Mouse (Mus musculus): ENCODE measurements around the gene Gpatch3. TPM values are rescaled to one million over a fixed set of nuclear protein-coding genes. Genes with fewer than 3 reads are reported as not detected.

Gene Gpatch3
- polyA plus RNA-seq (2014; fragmentation: Nextera tagmentation; extraction: Ambion mirVana), result 8.0 and 8.7 TPM in 2 replicates

- H3K36me3 ChIP-seq (ENCODE audit: insufficient read depth), result peaks cover 8% of the 10 kb centered on the region
- H3K9me3 ChIP-seq (ENCODE audit: low read depth, low read length), result no peaks in the 10 kb centered on the region
- DNase-seq (peak; percentile 97), ATAC-seq (ENCODE audit: insufficient read depth) (peak; percentile 92)
- peak within 1 kb of the TSS; percentile 90 for H3K27ac ChIP-seq (ENCODE audit: low read depth)
- H3K9ac ChIP-seq, result peak within 1 kb of the TSS; percentile 88
- TF ChIP-seq CTCF (IDR thresholded peaks at IDR 0.05; ENCODE audit: low read depth), result peak; percentile 46
- H3K4me3 ChIP-seq (ENCODE audit: low read depth, low read length), result peak within 1 kb of the TSS; percentile 98
- H3K4me2 ChIP-seq, result peak within 1 kb of the TSS; percentile 93
- no peaks in the 10 kb centered on the region for H3K27me3 ChIP-seq (ENCODE audit: insufficient read depth, low read length)
- H3K4me1 ChIP-seq (ENCODE audit: insufficient read depth), result 0 out of 2 replicates have a peak, but pooled peaks cover 3% of the 10 kb centered on the region
- 5% methylated on average over 44 of the region's 44 CpGs for WGBS
These were observed at the start of gene Gpatch3 for GRCm38 (mm10) chr4:133574070-133574842. Gene Gpatch3, plus strand, starts transcription at chr4:133574745.

GRCm38 (mm10) chr4:133527788-133528187 lies 46.8 kb upstream of the Gpatch3 start:
- Histone ChIP-seq H3K4me3 (ENCODE audit: low read depth, low read length) (no peak overlapping the region), H3K9me3 (ENCODE audit: low read depth, low read length) (no peaks in the 10 kb centered on the region), H3K27me3 (ENCODE audit: insufficient read depth, low read length) (no peaks in the 10 kb centered on the region), H3K36me3 (ENCODE audit: insufficient read depth) (peaks cover 53% of the 10 kb centered on the region), H3K4me1 (ENCODE audit: insufficient read depth) (no peaks in the 10 kb centered on the region), H3K27ac (ENCODE audit: low read depth) (no peak overlapping the region), H3K4me2 (no peak overlapping the region), H3K9ac (no peak overlapping the region)
- TF ChIP-seq CTCF (IDR thresholded peaks at IDR 0.05; ENCODE audit: low read depth), result no peak
- no peak for ATAC-seq (ENCODE audit: insufficient read depth)
- DNase-seq, result no peak
- 67% methylated on average over 16 of the region's 16 CpGs for WGBS

GRCm38 (mm10) chr4:133532777-133533176 lies 41.8 kb upstream of the Gpatch3 start:
- H3K4me3 ChIP-seq (ENCODE audit: low read depth, low read length), result no peak overlapping the region
- ATAC-seq (ENCODE audit: insufficient read depth) (no peak), DNase-seq (no peak)
- TF ChIP-seq CTCF (IDR thresholded peaks at IDR 0.05; ENCODE audit: low read depth), result no peak
- no peak overlapping the region for H3K9ac ChIP-seq
- 71% methylated on average over 3 of the region's 3 CpGs for WGBS
- peaks cover 96% of the 10 kb centered on the region for H3K36me3 ChIP-seq (ENCODE audit: insufficient read depth)
- H3K9me3 ChIP-seq (ENCODE audit: low read depth, low read length), result no peaks in the 10 kb centered on the region
- H3K4me1 ChIP-seq (ENCODE audit: insufficient read depth), result no peaks in the 10 kb centered on the region
- no peak overlapping the region for H3K4me2 ChIP-seq
- no peak overlapping the region for H3K27ac ChIP-seq (ENCODE audit: low read depth)
- H3K27me3 ChIP-seq (ENCODE audit: insufficient read depth, low read length), result no peaks in the 10 kb centered on the region

GRCm38 (mm10) chr4:133536081-133536480 lies 38.5 kb upstream of the Gpatch3 start:
- WGBS, result 86% methylated on average over 3 of the region's 3 CpGs
- H3K4me2 ChIP-seq, result no peak overlapping the region
- peaks cover 96% of the 10 kb centered on the region for H3K36me3 ChIP-seq (ENCODE audit: insufficient read depth)
- H3K4me1 ChIP-seq (ENCODE audit: insufficient read depth), result no peaks in the 10 kb centered on the region
- H3K27ac ChIP-seq (ENCODE audit: low read depth), result no peak overlapping the region
- no peak overlapping the region for H3K4me3 ChIP-seq (ENCODE audit: low read depth, low read length)
- no peaks in the 10 kb centered on the region for H3K27me3 ChIP-seq (ENCODE audit: insufficient read depth, low read length)
- ATAC-seq (ENCODE audit: insufficient read depth), result no peak
- H3K9ac ChIP-seq, result no peak overlapping the region
- no peak for DNase-seq
- H3K9me3 ChIP-seq (ENCODE audit: low read depth, low read length), result no peaks in the 10 kb centered on the region
- TF ChIP-seq CTCF (IDR thresholded peaks at IDR 0.05; ENCODE audit: low read depth), result no peak

DNA sequence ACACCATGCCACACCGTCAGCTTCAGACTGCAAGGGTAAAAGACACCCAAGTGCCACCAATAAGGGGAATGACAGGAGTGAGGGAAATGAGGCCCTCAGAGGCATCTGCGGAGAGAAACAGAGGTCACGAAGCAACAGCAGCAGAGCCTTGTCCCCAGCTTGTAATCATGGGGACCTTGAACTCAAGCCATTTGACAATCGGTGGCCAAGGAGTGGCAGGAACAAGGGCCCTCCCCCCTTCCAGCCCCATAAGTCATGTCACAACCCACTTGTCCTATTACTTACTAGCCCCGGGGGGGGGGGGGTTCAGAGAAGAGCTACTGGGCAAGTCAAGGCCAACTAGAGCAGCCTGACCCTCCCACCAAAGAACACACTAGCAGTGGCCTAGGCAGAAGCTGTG lies 37.9 kb upstream of the Gpatch3 start:
- Histone ChIP-seq H3K4me2 (no peak overlapping the region), H3K27ac (ENCODE audit: low read depth) (no peak overlapping the region), H3K9me3 (ENCODE audit: low read depth, low read length) (no peaks in the 10 kb centered on the region), H3K4me1 (ENCODE audit: insufficient read depth) (no peaks in the 10 kb centered on the region), H3K36me3 (ENCODE audit: insufficient read depth) (peaks cover 96% of the 10 kb centered on the region), H3K9ac (no peak overlapping the region), H3K27me3 (ENCODE audit: insufficient read depth, low read length) (no peaks in the 10 kb centered on the region), H3K4me3 (ENCODE audit: low read depth, low read length) (no peak overlapping the region)
- no peak for TF ChIP-seq CTCF (IDR thresholded peaks at IDR 0.05; ENCODE audit: low read depth)
- DNase-seq, result no peak
- WGBS, result 84% methylated on average over 5 of the region's 5 CpGs
- ATAC-seq (ENCODE audit: insufficient read depth), result no peak

- peak within 1 kb of the TSS; percentile 96 for H3K4me2 ChIP-seq
- peak; percentile 98 for DNase-seq
- H3K36me3 ChIP-seq (ENCODE audit: insufficient read depth), result peaks cover 31% of the 10 kb centered on the region
- H3K4me1 ChIP-seq (ENCODE audit: insufficient read depth), result 0 out of 2 replicates have a peak, but pooled peaks cover 5% of the 10 kb centered on the region
- no peak for TF ChIP-seq CTCF (IDR thresholded peaks at IDR 0.05; ENCODE audit: low read depth)
- under 1% methylated on average over 71 of the region's 77 CpGs for WGBS
- peak within 1 kb of the TSS; percentile 87 for H3K9ac ChIP-seq
- no peaks in the 10 kb centered on the region for H3K9me3 ChIP-seq (ENCODE audit: low read depth, low read length)
- peak within 1 kb of the TSS; percentile 65 for H3K27ac ChIP-seq (ENCODE audit: low read depth)
- H3K4me3 ChIP-seq (ENCODE audit: low read depth, low read length), result peak within 1 kb of the TSS; percentile 98
- H3K27me3 ChIP-seq (ENCODE audit: insufficient read depth, low read length), result no peaks in the 10 kb centered on the region
- ATAC-seq (ENCODE audit: insufficient read depth), result peak; percentile 97
These were observed 29.0 kb upstream of the Gpatch3 start, which contains the start of gene Nudc for GRCm38 (mm10) chr4:133545272-133546231. Gene Nudc, minus strand, starts transcription at chr4:133545996.
